Mouse (Mus musculus): ENCODE measurements around the gene Mbtps2. TPM values are rescaled to one million over a fixed set of nuclear protein-coding genes. Genes with fewer than 3 reads are reported as not detected.

The Mbtps2 gene
- polyA plus RNA-seq, 1 experiment: 26.7 TPM

- peak overlapping the region; percentile 99 for H3K4me3 ChIP-seq (ENCODE audit: insufficient read depth, low read length)
- no peak for TF ChIP-seq POLR2A (IDR thresholded peaks at IDR 0.05; ENCODE audit: borderline replicate concordance, low read depth, low read length)
- no peak for TF ChIP-seq CTCF (IDR thresholded peaks at IDR 0.05; ENCODE audit: low read depth, low read length)
- H3K4me1 ChIP-seq (ENCODE audit: control insufficient read depth, insufficient read depth, low read length): peaks cover 7% of the 10 kb centered on the region
- peak overlapping the region; percentile 97 for H3K27ac ChIP-seq (ENCODE audit: insufficient read depth, low read depth, low read length)
Measured at GRCm38 (mm10) chrX:157597585-157598185, 830 bp downstream of the Mbtps2 start.

- TF ChIP-seq CTCF (IDR thresholded peaks at IDR 0.05; ENCODE audit: low read depth, low read length) (no peak), POLR2A (IDR thresholded peaks at IDR 0.05; ENCODE audit: borderline replicate concordance, low read depth, low read length) (no peak)
- peak overlapping the region; percentile 97 for H3K27ac ChIP-seq (ENCODE audit: insufficient read depth, low read depth, low read length)
Measured at GRCm38 (mm10) chrX:157596802-157597201, 1.7 kb downstream of the Mbtps2 start.

GRCm38 (mm10) chrX:157595927-157596326, 2.6 kb downstream of the Mbtps2 start:
- Histone ChIP-seq H3K27ac (ENCODE audit: insufficient read depth, low read depth, low read length) (0 out of 2 replicates have a peak overlapping the region, but pooled peaks have one; percentile 17), H3K4me3 (ENCODE audit: insufficient read depth, low read length) (no peak overlapping the region), H3K4me1 (ENCODE audit: control insufficient read depth, insufficient read depth, low read length) (peaks cover 7% of the 10 kb centered on the region)
- TF ChIP-seq POLR2A (IDR thresholded peaks at IDR 0.05; ENCODE audit: borderline replicate concordance, low read depth, low read length) (no peak), CTCF (IDR thresholded peaks at IDR 0.05; ENCODE audit: low read depth, low read length) (no peak)

More at GRCm38 (mm10) chrX:157596802-157597201, 1.7 kb downstream of the Mbtps2 start:
- H3K4me1 ChIP-seq (ENCODE audit: control insufficient read depth, insufficient read depth, low read length): peaks cover 7% of the 10 kb centered on the region
- H3K4me3 ChIP-seq (ENCODE audit: insufficient read depth, low read length): peak overlapping the region; percentile 99

GRCm38 (mm10) chrX:157594606-157595005, 3.9 kb downstream of the Mbtps2 start:
- Histone ChIP-seq H3K4me1 (ENCODE audit: control insufficient read depth, insufficient read depth, low read length) (peaks cover 7% of the 10 kb centered on the region), H3K4me3 (ENCODE audit: insufficient read depth, low read length) (no peak overlapping the region), H3K27ac (ENCODE audit: insufficient read depth, low read depth, low read length) (no peak overlapping the region)
- TF ChIP-seq POLR2A (IDR thresholded peaks at IDR 0.05; ENCODE audit: borderline replicate concordance, low read depth, low read length) (no peak), CTCF (IDR thresholded peaks at IDR 0.05; ENCODE audit: low read depth, low read length) (no peak)

- Histone ChIP-seq H3K27ac (ENCODE audit: insufficient read depth, low read depth, low read length) (peak overlapping the region; percentile 21; the same call in 1 of the 2 replicates), H3K4me1 (ENCODE audit: control insufficient read depth, insufficient read depth, low read length) (peaks cover 5% of the 10 kb centered on the region), H3K4me3 (ENCODE audit: insufficient read depth, low read length) (no peak overlapping the region)
- TF ChIP-seq POLR2A (IDR thresholded peaks at IDR 0.05; ENCODE audit: borderline replicate concordance, low read depth, low read length) (no peak), CTCF (IDR thresholded peaks at IDR 0.05; ENCODE audit: low read depth, low read length) (no peak)
Measured at GRCm38 (mm10) chrX:157587001-157587400, 11.5 kb downstream of the Mbtps2 start.

- Histone ChIP-seq H3K4me3 (ENCODE audit: insufficient read depth, low read length) (no peak overlapping the region), H3K4me1 (ENCODE audit: control insufficient read depth, insufficient read depth, low read length) (peaks cover 11% of the 10 kb centered on the region), H3K27ac (ENCODE audit: insufficient read depth, low read depth, low read length) (peak overlapping the region; percentile 75)
- no peak for TF ChIP-seq CTCF (IDR thresholded peaks at IDR 0.05; ENCODE audit: low read depth, low read length)
- TF ChIP-seq POLR2A (IDR thresholded peaks at IDR 0.05; ENCODE audit: borderline replicate concordance, low read depth, low read length): no peak
Measured at GRCm38 (mm10) chrX:157586397-157586796, 12.1 kb downstream of the Mbtps2 start.

- TF ChIP-seq POLR2A (IDR thresholded peaks at IDR 0.05; ENCODE audit: borderline replicate concordance, low read depth, low read length): no peak
- TF ChIP-seq CTCF (IDR thresholded peaks at IDR 0.05; ENCODE audit: low read depth, low read length): no peak
- Histone ChIP-seq H3K4me3 (ENCODE audit: insufficient read depth, low read length) (no peak overlapping the region), H3K27ac (ENCODE audit: insufficient read depth, low read depth, low read length) (no peak overlapping the region), H3K4me1 (ENCODE audit: control insufficient read depth, insufficient read depth, low read length) (peaks cover 11% of the 10 kb centered on the region)
Measured at GRCm38 (mm10) chrX:157579108-157579614, 19.4 kb downstream of the Mbtps2 start.

GRCm38 (mm10) chrX:157574683-157575082, 23.8 kb downstream of the Mbtps2 start:
- Histone ChIP-seq H3K27ac (ENCODE audit: insufficient read depth, low read depth, low read length) (no peak overlapping the region), H3K4me3 (ENCODE audit: insufficient read depth, low read length) (no peak overlapping the region), H3K4me1 (ENCODE audit: control insufficient read depth, insufficient read depth, low read length) (no peaks in the 10 kb centered on the region)
- TF ChIP-seq CTCF (IDR thresholded peaks at IDR 0.05; ENCODE audit: low read depth, low read length) (no peak), POLR2A (IDR thresholded peaks at IDR 0.05; ENCODE audit: borderline replicate concordance, low read depth, low read length) (no peak)

- H3K27ac ChIP-seq (ENCODE audit: insufficient read depth, low read depth, low read length): no peak within 1 kb of the TSS
- no peak for TF ChIP-seq CTCF (IDR thresholded peaks at IDR 0.05; ENCODE audit: low read depth, low read length)
- no peak for TF ChIP-seq POLR2A (IDR thresholded peaks at IDR 0.05; ENCODE audit: borderline replicate concordance, low read depth, low read length)
- H3K4me3 ChIP-seq (ENCODE audit: insufficient read depth, low read length): no peak within 1 kb of the TSS
- H3K4me1 ChIP-seq (ENCODE audit: control insufficient read depth, insufficient read depth, low read length): no peaks in the 10 kb centered on the region
Measured at GRCm38 (mm10) chrX:157568840-157569239, 29.7 kb downstream of the Mbtps2 start, which contains the start of gene Yy2. Yy2 (minus strand) TSS chrX:157568985.

- Histone ChIP-seq H3K4me3 (ENCODE audit: insufficient read depth, low read length) (no peak overlapping the region), H3K4me1 (ENCODE audit: control insufficient read depth, insufficient read depth, low read length) (no peaks in the 10 kb centered on the region), H3K27ac (ENCODE audit: insufficient read depth, low read depth, low read length) (no peak overlapping the region)
- TF ChIP-seq POLR2A (IDR thresholded peaks at IDR 0.05; ENCODE audit: borderline replicate concordance, low read depth, low read length): no peak
- no peak for TF ChIP-seq CTCF (IDR thresholded peaks at IDR 0.05; ENCODE audit: low read depth, low read length)
Measured at GRCm38 (mm10) chrX:157563794-157564193, 34.7 kb downstream of the Mbtps2 start.
